Mouse (Mus musculus) mature B cell (primary cell): ENCODE results near the gene Armh4.

ENCODE experiments used
- in situ Hi-C: fragments of 300-500 bp; cut with MboI; formaldehyde crosslinking; loops from 2 replicates; pipeline ENCODE4 v1.14.3; 2019

The Armh4 gene

GRCm38 (mm10) chr14:49733950-49734349, 49.2 kb downstream of the Armh4 start:
- in situ Hi-C loops: no loop called here

GRCm38 (mm10) chr14:49723361-49724054, 59.7 kb downstream of the Armh4 start:
- in situ Hi-C loops: no loop called here

GRCm38 (mm10) chr14:49722782-49723181, 60.4 kb downstream of the Armh4 start:
- in situ Hi-C loops: no loop called here

- in situ Hi-C loops: no loop called here
Measured at GRCm38 (mm10) chr14:49721281-49721680, 61.9 kb downstream of the Armh4 start.

- in situ Hi-C loops: no loop called here
Measured at GRCm38 (mm10) chr14:49719678-49720077, 63.5 kb downstream of the Armh4 start.

GRCm38 (mm10) chr14:49711016-49711415, 72.2 kb downstream of the Armh4 start:
- in situ Hi-C loops: no loop called here

GRCm38 (mm10) chr14:49703432-49704200, 79.6 kb downstream of the Armh4 start:
- in situ Hi-C loops: no loop called here

- in situ Hi-C loops: no loop called here
Measured at GRCm38 (mm10) chr14:49679511-49680284, 103.5 kb downstream of the Armh4 start.

- in situ Hi-C loops: no loop called here
Measured at GRCm38 (mm10) chr14:49676580-49676979, 106.6 kb downstream of the Armh4 start.

GRCm38 (mm10) chr14:49660444-49660843, 122.7 kb downstream of the Armh4 start:
- in situ Hi-C loops: no loop called here

- in situ Hi-C loops: no loop called here
Measured at GRCm38 (mm10) chr14:49649191-49649590, 134.0 kb downstream of the Armh4 start.

- in situ Hi-C loops: no loop called here
Measured at GRCm38 (mm10) chr14:49637422-49637821, 145.8 kb downstream of the Armh4 start.

GRCm38 (mm10) chr14:49626055-49626454, 157.1 kb downstream of the Armh4 start:
- in situ Hi-C loops: no loop called here
